Mouse (Mus musculus): ENCODE results near the gene Slc25a15. TPM values are rescaled to one million over a fixed set of nuclear protein-coding genes. Genes with fewer than 3 reads are reported as not detected.

Gene Slc25a15
- polyA plus RNA-seq, 1 experiment from 2014 or later = 8.9 TPM

Other genes starting within 250 kb of the Slc25a15 start
- gene Nek3, start 232.2 kb downstream of the Slc25a15 start, polyA plus RNA-seq (2015; fragmentation: Nextera tagmentation; extraction: Ambion mirVana) = 7.3 and 7.6 TPM in 2 replicates
- gene Ckap2, start 212.8 kb downstream of the Slc25a15 start, polyA plus RNA-seq (2015; fragmentation: Nextera tagmentation; extraction: Ambion mirVana) = 28.4 and 28.7 TPM in 2 replicates
- gene Vps36, start 205.8 kb downstream of the Slc25a15 start, polyA plus RNA-seq (2015; fragmentation: Nextera tagmentation; extraction: Ambion mirVana) = 41.4 TPM in 2 replicates
- 6.2 and 7.5 TPM in 2 replicates for gene Thsd1, start 171.3 kb downstream of the Slc25a15 start, polyA plus RNA-seq (2015; fragmentation: Nextera tagmentation; extraction: Ambion mirVana)
- gene Tpte, start 115.2 kb downstream of the Slc25a15 start, polyA plus RNA-seq (2015; fragmentation: Nextera tagmentation; extraction: Ambion mirVana) = not detected in 2 replicates
- gene Mrps31, start 12.8 kb upstream of the Slc25a15 start, polyA plus RNA-seq (2015; fragmentation: Nextera tagmentation; extraction: Ambion mirVana) = 32.8 and 33.9 TPM in 2 replicates

Measured in forebrain, embryonic 15.5 days (tissue).